12 mouse cellular contexts compared by ENCODE assay signal in genomic region chr3:25773908-25774307, GRCm38 (mm10).
DNase-seq lines count a peak whose midpoint lies in the region; ATAC-seq and TF ChIP-seq lines count a peak whose summit lies in the region.
"Had no signal": no experiment of that assay in that cellular context is flagged by ENCODE, and none has a peak within 500 bp of the region (broad histone marks: within the 10 kb centered on the region; RNA-seq: fewer than 3 reads in every experiment).

No protein-coding gene starts in this region.

- H3K9me3 ChIP-seq in hindbrain, embryonic 14.5 days (ENCODE audit: control insufficient read depth, low read length): no peaks in the 10 kb centered on the region
- no peaks in the 10 kb centered on the region for H3K9me3 ChIP-seq in limb, embryonic 10.5 days (replicated peaks)
- H3K9me3 ChIP-seq: stomach, embryonic 15.5 days had no signal

- H3K9ac ChIP-seq in hindbrain, embryonic 14.5 days: no peak overlapping the region
- H3K9ac ChIP-seq: stomach, embryonic 15.5 days had no signal

- ATAC-seq in hindbrain, embryonic 14.5 days (ENCODE audit: low FRiP score): peak; percentile 51; the same call in 1 of the 2 replicates
- ATAC-seq in megakaryocyte progenitor cell, adult 5-6 weeks (replicated peaks; ENCODE audit: poor library complexity): no peak

- H3K27me3 ChIP-seq in hindbrain, embryonic 14.5 days (ENCODE audit: control insufficient read depth, insufficient read depth, low read length): no peaks in the 10 kb centered on the region
- no peaks in the 10 kb centered on the region for H3K27me3 ChIP-seq in limb, embryonic 10.5 days (ENCODE audit: low read depth, poor library complexity, severe bottlenecking)
- H3K27me3 ChIP-seq: stomach, embryonic 15.5 days had no signal

- peaks cover 4% of the 10 kb centered on the region; the same call in 1 of the 2 replicates for H3K4me1 ChIP-seq in hindbrain, embryonic 14.5 days (replicated peaks; ENCODE audit: control insufficient read depth, insufficient read depth, low read length)
- H3K4me1 ChIP-seq in limb, embryonic 10.5 days: no peaks in the 10 kb centered on the region
- H3K4me1 ChIP-seq: stomach, embryonic 15.5 days had no signal

- H3K4me2 ChIP-seq in hindbrain, embryonic 14.5 days (replicated peaks): no peak overlapping the region
- H3K4me2 ChIP-seq: stomach, embryonic 15.5 days had no signal

- H3K4me3 ChIP-seq in hindbrain, embryonic 14.5 days (replicated peaks; ENCODE audit: low read length): no peak overlapping the region
- no peak overlapping the region for H3K4me3 ChIP-seq in left cerebral cortex, adult 2 months
- H3K4me3 ChIP-seq in limb, embryonic 10.5 days: no peak overlapping the region
- H3K4me3 ChIP-seq: stomach, embryonic 15.5 days had no signal

- no peak overlapping the region for H3K27ac ChIP-seq in hindbrain, embryonic 14.5 days
- H3K27ac ChIP-seq in left cerebral cortex, adult 2 months: peak overlapping the region; percentile 63; the same call in 1 of the 2 replicates
- H3K27ac ChIP-seq in limb, embryonic 10.5 days: no peak overlapping the region
- H3K27ac ChIP-seq: stomach, embryonic 15.5 days had no signal

- no peaks in the 10 kb centered on the region for H3K36me3 ChIP-seq in hindbrain, embryonic 14.5 days (replicated peaks; ENCODE audit: control insufficient read depth, insufficient read depth)
- no peaks in the 10 kb centered on the region for H3K36me3 ChIP-seq in limb, embryonic 10.5 days
- H3K36me3 ChIP-seq: stomach, embryonic 15.5 days had no signal

- WGBS in hindbrain, embryonic 14.5 days: 64% methylated on average over 4 of the region's 4 CpGs
- WGBS in limb, embryonic 10.5 days: 83% methylated on average over 4 of the region's 4 CpGs

- DNase-seq in left cerebral cortex, adult 11 months (ENCODE audit: low spot score): peak; percentile 25
- DNase-seq in left cerebral cortex, postnatal 4 days: no peak
- no peak for DNase-seq in hindbrain, embryonic 14.5 days (ENCODE audit: low spot score)
- peak; percentile 29 to 43 for DNase-seq in left cerebral cortex, adult 2 months (ENCODE audit: extremely low spot score in 1 of 2, low spot score in 2 of 2)
- peak; percentile 25 to 53 for DNase-seq in right cerebral cortex, postnatal 36 days (ENCODE audit: low spot score in 2 of 2)
- no peak for DNase-seq in heart, postnatal 10 days
- no peak for DNase-seq in limb, embryonic 10.5 days (ENCODE audit: low spot score)
- DNase-seq: cerebellum, postnatal 14 days; heart, adult 11 months; lung, adult 2 months had no signal

- TF ChIP-seq CTCF in left cerebral cortex, adult 2 months (IDR thresholded peaks at IDR 0.05): peak; percentile 33

- intact Hi-C loops in left cerebral cortex, postnatal 4 days (cut with DNase I): no loop called here
- intact Hi-C loops in left cerebral cortex, adult 2 months (cut with DNase I): no loop called here
- intact Hi-C loops in heart, postnatal 10 days (cut with DNase I): no loop called here

Comparison
In these comparisons a context has a peak if more than half of its experiments do, and no peak if none do; other contexts are left out.
1. DNase-seq: peak in left cerebral cortex, adult 11 months (single experiment), left cerebral cortex, adult 2 months (2 of 2) and right cerebral cortex, postnatal 36 days (2 of 2); none in left cerebral cortex, postnatal 4 days (single experiment), hindbrain, embryonic 14.5 days (single experiment), heart, postnatal 10 days (0 of 2) and limb, embryonic 10.5 days (single experiment).